Mouse (Mus musculus) CH12.LX (cell line): Measurements from ENCODE around the gene Klf3.

ENCODE experiments used
- CTCF ChIP-seq, 2 experiments: IDR thresholded peaks in 1 of 2; conservative IDR thresholded peaks in 1 of 2; 2 replicates each; pipeline ENCODE4 v1.5.1; 2011 to 2012; ENCODE audit warnings: low read depth in 2 of 2, low read length in 2 of 2, improper control_type of control experiment in 1 of 2, inconsistent platforms in 1 of 2, mild to moderate bottlenecking in 1 of 2, moderate library complexity in 1 of 2
- JUN ChIP-seq: IDR thresholded peaks from 2 replicates; pipeline ENCODE4 v1.6.1; 2011; ENCODE audit warnings: low read depth, mild to moderate bottlenecking, low read length, improper control_type of control experiment, moderate library complexity; ENCODE audit not compliant: insufficient read depth
- POLR2A ChIP-seq: IDR thresholded peaks from 2 replicates; pipeline ENCODE4 v1.6.1; 2011; ENCODE audit warnings: low read depth, mild to moderate bottlenecking, improper control_type of control experiment, low read length
- RAD21 ChIP-seq: IDR thresholded peaks from 2 replicates; pipeline ENCODE4 v1.6.1; 2011; ENCODE audit warnings: low read depth, mild to moderate bottlenecking, low read length, improper control_type of control experiment, moderate library complexity
- TCF12 ChIP-seq: IDR thresholded peaks from 2 replicates; pipeline ENCODE4 v1.6.1; 2014; ENCODE audit warnings: low read depth, mild to moderate bottlenecking, inconsistent platforms, low read length, improper control_type of control experiment
- UBTF ChIP-seq: IDR thresholded peaks from 2 replicates; pipeline ENCODE4 v1.6.1; 2012; ENCODE audit warnings: low read depth, mild to moderate bottlenecking, inconsistent platforms, low read length, improper control_type of control experiment, moderate library complexity
- ZC3H11A ChIP-seq: IDR thresholded peaks from 2 replicates; pipeline ENCODE4 v1.6.1; 2012; ENCODE audit warnings: low read depth, mild to moderate bottlenecking, inconsistent platforms, low read length, improper control_type of control experiment
- ZNF384 ChIP-seq: IDR thresholded peaks from 2 replicates; pipeline ENCODE4 v1.6.1; 2012; ENCODE audit warnings: low read depth, low read length, improper control_type of control experiment, inconsistent platforms

- TF ChIP-seq ZC3H11A: no peak
- TF ChIP-seq POLR2A: no peak
- no peak for TF ChIP-seq UBTF
- TF ChIP-seq ZNF384: no peak
- TF ChIP-seq CTCF (conservative IDR thresholded peaks at IDR 0.05 in 1 of 2, IDR thresholded peaks at IDR 0.05 in 1 of 2; ENCODE audit: low read depth in 2 of 2, low read length in 2 of 2): no peak
- no peak for TF ChIP-seq TCF12
- TF ChIP-seq JUN: no peak
- no peak for TF ChIP-seq RAD21
Measured at GRCm38 (mm10) chr5:64860900-64861470, 57.8 kb downstream of the Klf3 start.
